Mouse (Mus musculus) retina, adult 2 months (tissue): ENCODE measurements around the gene Gmpr.
"Not testable (repeated sequence)": the region's sequence is repeated elsewhere in the genome, so short reads cannot be mapped to it uniquely, and the experiment has no call there.

ENCODE experiments used
- DNase-seq: peaks from one replicate; pipeline ENCODE4 v3.0.0-alpha.2; 2012; ENCODE audit warnings: low read depth, low spot score

Gene Gmpr

GRCm38 (mm10) chr13:45507274-45508229 is at the start of gene Gmpr:
Gmpr (plus strand) TSS chr13:45507444.
- no peak for DNase-seq

GRCm38 (mm10) chr13:45457459-45457858 is 49.8 kb upstream of the Gmpr start:
- no peak for DNase-seq

- DNase-seq = no peak
Observed at GRCm38 (mm10) chr13:45460177-45460576, 47.1 kb upstream of the Gmpr start.

- DNase-seq = no peak
Observed at GRCm38 (mm10) chr13:45461370-45461958, 45.8 kb upstream of the Gmpr start.

GRCm38 (mm10) chr13:45465616-45466015 is 41.6 kb upstream of the Gmpr start:
- DNase-seq = no peak

GRCm38 (mm10) chr13:45466031-45466519 is 41.2 kb upstream of the Gmpr start:
- no peak for DNase-seq

- no peak for DNase-seq
Observed at GRCm38 (mm10) chr13:45468751-45469150, 38.5 kb upstream of the Gmpr start.

- DNase-seq = no peak
Observed at GRCm38 (mm10) chr13:45469481-45470301, 37.6 kb upstream of the Gmpr start.

- no peak for DNase-seq
Observed at GRCm38 (mm10) chr13:45473311-45473710, 33.9 kb upstream of the Gmpr start.

GRCm38 (mm10) chr13:45475297-45475696 is 31.9 kb upstream of the Gmpr start:
- DNase-seq = no peak

GRCm38 (mm10) chr13:45477183-45477582 is 30.1 kb upstream of the Gmpr start:
- DNase-seq = no peak

- no peak for DNase-seq
Observed at GRCm38 (mm10) chr13:45479951-45480350, 27.3 kb upstream of the Gmpr start.

GRCm38 (mm10) chr13:45483215-45483614 is 24.0 kb upstream of the Gmpr start:
- no peak for DNase-seq

GRCm38 (mm10) chr13:45483949-45484348 is 23.3 kb upstream of the Gmpr start:
- DNase-seq = not testable (repeated sequence)

- DNase-seq = no peak
Observed at GRCm38 (mm10) chr13:45485602-45486001, 21.6 kb upstream of the Gmpr start.

GRCm38 (mm10) chr13:45486598-45486997 is 20.6 kb upstream of the Gmpr start:
- no peak for DNase-seq

GRCm38 (mm10) chr13:45491991-45492732 is 15.1 kb upstream of the Gmpr start:
- no peak for DNase-seq

- DNase-seq = no peak
Observed at GRCm38 (mm10) chr13:45493846-45494245, 13.4 kb upstream of the Gmpr start.

GRCm38 (mm10) chr13:45498623-45499022 is 8.6 kb upstream of the Gmpr start:
- no peak for DNase-seq

GRCm38 (mm10) chr13:45499391-45499790 is 7.9 kb upstream of the Gmpr start:
- no peak for DNase-seq

- no peak for DNase-seq
Observed at GRCm38 (mm10) chr13:45499906-45500305, 7.3 kb upstream of the Gmpr start.
